Mouse (Mus musculus) CD4-positive helper T cell, adult 2 months (primary cell): ENCODE results near the gene Pgp.

ENCODE experiments used
- DNase-seq: peaks from one replicate; pipeline ENCODE4 v3.0.0-alpha.2; 2012; ENCODE audit warnings: low read depth, missing footprints, low spot score

Pgp gene

GRCm38 (mm10) chr17:24514270-24515257, 44.4 kb downstream of the Pgp start:
- no peak for DNase-seq

DNA sequence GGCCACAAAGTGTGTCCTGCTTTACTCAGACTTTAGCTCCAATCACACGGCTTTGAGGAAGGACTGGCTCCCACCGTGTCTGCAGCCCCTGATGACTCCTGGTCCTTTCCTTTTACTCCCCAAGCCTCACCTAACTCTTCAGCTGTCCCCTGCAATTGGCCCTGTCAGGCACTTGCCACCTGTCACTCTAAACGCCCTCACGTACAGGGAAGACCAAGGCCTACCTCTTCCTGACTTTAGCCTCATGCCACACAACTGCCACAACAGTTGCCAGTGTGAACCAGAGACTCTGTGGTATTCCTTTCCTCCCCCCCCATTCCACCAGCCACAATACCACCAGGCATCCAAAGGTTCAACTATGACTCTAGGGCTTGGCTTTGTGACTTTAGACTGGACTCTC, 50.3 kb downstream of the Pgp start:
- DNase-seq = no peak
